Mouse (Mus musculus) liver, embryonic 14.5 days (tissue): ENCODE data around the gene Vamp2.

Experiments used
- CTCF ChIP-seq: IDR thresholded peaks from 2 replicates; pipeline ENCODE4 v1.5.1; 2016; ENCODE audit warnings: antibody characterized with exemption, low read depth, control low read depth
- EP300 ChIP-seq: IDR thresholded peaks from 2 replicates; pipeline ENCODE4 v1.6.1; 2016; ENCODE audit warnings: antibody characterized with exemption, low read depth

DNA sequence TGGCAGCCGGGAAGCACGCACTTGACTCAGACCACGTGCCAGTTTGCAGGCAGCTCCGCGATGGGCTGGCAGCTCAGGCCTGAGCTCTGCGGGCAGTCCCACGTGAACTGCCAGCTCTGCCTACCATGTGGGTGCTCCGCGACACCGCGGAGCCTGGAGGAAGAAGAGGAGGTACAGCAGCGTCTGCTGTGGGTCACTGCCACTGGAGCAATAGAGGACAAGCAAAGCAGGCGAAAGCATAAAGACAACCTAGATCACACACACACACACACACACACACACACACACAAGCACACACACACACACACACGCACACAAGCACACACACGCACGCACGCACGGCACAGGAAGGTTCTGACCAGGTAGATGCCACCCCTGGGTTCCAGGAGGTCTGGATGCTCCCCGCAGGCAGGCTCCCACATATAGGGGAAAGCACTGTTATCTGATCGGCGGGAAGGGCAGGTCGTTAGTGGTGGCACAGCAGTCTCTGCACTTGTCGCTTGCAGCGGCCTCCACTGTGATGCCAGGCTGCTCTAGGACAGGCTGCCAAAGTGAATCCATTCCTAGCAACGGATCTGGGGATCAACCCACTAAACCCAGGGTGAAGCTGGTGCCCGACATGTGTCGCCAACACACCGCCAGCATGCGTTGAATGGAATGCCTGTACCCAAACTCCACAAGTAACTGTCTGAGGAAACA, 22.0 kb upstream of the Vamp2 start:
- TF ChIP-seq EP300 (no peak), CTCF (no peak)
